Mouse (Mus musculus) stomach, postnatal 0 days (tissue): ENCODE results near the gene Als2. TPM values are rescaled to one million over a fixed set of nuclear protein-coding genes. Genes with fewer than 3 reads are reported as not detected.
A peak's percentile ranks its signal among the peaks of the same experiment; 100 is the strongest.

Experiments used
- ATAC-seq: fragments of 200-750 bp; cut with Nextera tagmentation; 2 replicates; pipeline ENCODE4 v1.8.0; 2017; ENCODE audit not compliant: low FRiP score, low TSS enrichment
- DNase-seq: peaks from one replicate; pipeline ENCODE4 v3.0.0-alpha.2; 2016; ENCODE audit warnings: low spot score
- H3K27ac ChIP-seq: fragments of 300-500 bp; sonication (generic); replicated peaks from 2 replicates; pipeline ENCODE4 v1.5.1; 2014; ENCODE audit warnings: mild to moderate bottlenecking, control low read depth
- H3K27me3 ChIP-seq: fragments of 300-500 bp; sonication (generic); 2 replicates; pipeline ENCODE4 v1.6.1; 2014; ENCODE audit warnings: low read length; ENCODE audit not compliant: control insufficient read depth, insufficient read depth
- H3K36me3 ChIP-seq: fragments of 300-500 bp; sonication (generic); 2 replicates; pipeline ENCODE4 v1.6.1; 2014; ENCODE audit warnings: low read length, mixed read lengths; ENCODE audit not compliant: control insufficient read depth, insufficient read depth
- H3K4me1 ChIP-seq: fragments of 300-500 bp; sonication (generic); replicated peaks from 2 replicates; pipeline ENCODE4 v1.6.1; 2014; ENCODE audit warnings: antibody characterized with exemption; ENCODE audit not compliant: control insufficient read depth, insufficient read depth
- H3K4me2 ChIP-seq: fragments of 300-500 bp; sonication (generic); replicated peaks from 2 replicates; pipeline ENCODE4 v1.6.1; 2014; ENCODE audit warnings: low read depth, mild to moderate bottlenecking, control low read depth, moderate library complexity
- H3K4me3 ChIP-seq: fragments of 300-500 bp; sonication (generic); 2 replicates; pipeline ENCODE4 v1.5.1; 2014; ENCODE audit warnings: low read depth, low read length, control low read depth
- H3K9ac ChIP-seq: fragments of 300-500 bp; sonication (generic); 2 replicates; pipeline ENCODE4 v1.6.1; 2014; ENCODE audit warnings: mild to moderate bottlenecking, low read length, control low read depth, mixed read lengths
- H3K9me3 ChIP-seq: fragments of 300-500 bp; sonication (generic); 2 replicates; pipeline ENCODE4 v1.6.1; 2016; ENCODE audit warnings: low read length; ENCODE audit not compliant: control insufficient read depth
- CTCF ChIP-seq: IDR thresholded peaks from 2 replicates; pipeline ENCODE4 v1.5.1; 2016; ENCODE audit warnings: antibody characterized with exemption, low read depth, mild to moderate bottlenecking, moderate library complexity
- EP300 ChIP-seq: optimal IDR thresholded peaks from 2 replicates; pipeline ENCODE3; 2016; ENCODE audit warnings: antibody characterized with exemption
- WGBS: fragments of 180-500 bp; shearing (Covaris S2); extraction: QIAGEN DNeasy Blood & Tissue Kit; methylation state at CpG from one replicate; pipeline ENCODE4 v1.1.7; 2014; 5-methylcytosine and 5-hydroxymethylcytosine counted together
- polyA plus RNA-seq: library from polyadenylated mRNA; unstranded; fragments of >200 nt; fragmentation: Nextera tagmentation; extraction: Ambion mirVana; gene quantifications from 2 replicates; pipeline ENCODE4 v1.2.1, GENCODE M21; 2015

Gene Als2
- polyA plus RNA-seq, 1 experiment from 2014 or later: 3.4 TPM

- H3K9me3 ChIP-seq: no peaks in the 10 kb centered on the region
- H3K4me3 ChIP-seq: peak within 1 kb of the TSS; percentile 68
- H3K27ac ChIP-seq: peak within 1 kb of the TSS; percentile 86
- no peaks in the 10 kb centered on the region for H3K36me3 ChIP-seq
- TF ChIP-seq CTCF: 0 out of 2 replicates have a peak, but pooled peaks have one; percentile 5
- TF ChIP-seq EP300: no peak
- ATAC-seq: peak; percentile 98
- peak; percentile 91 for DNase-seq
- H3K9ac ChIP-seq: peak within 1 kb of the TSS; percentile 86
- no peaks in the 10 kb centered on the region for H3K27me3 ChIP-seq
- peak within 1 kb of the TSS; percentile 82 for H3K4me2 ChIP-seq
- no peaks in the 10 kb centered on the region; the same call in 1 of the 2 replicates for H3K4me1 ChIP-seq
- 1% methylated on average over 68 of the region's 74 CpGs for WGBS
Observed at GRCm38 (mm10) chr1:59119720-59120457, 117.1 kb downstream of the Als2 start, which contains the start of gene Tmem237. Gene Tmem237 (minus strand): TSS chr1:59120408.

Other genes starting within 250 kb of the Als2 start
- gene C2cd6, start 142.3 kb downstream of the Als2 start, polyA plus RNA-seq: 0.12 TPM in 1 of 2 replicates, not detected in the other
- gene Tmem237, start 116.8 kb downstream of the Als2 start, polyA plus RNA-seq: 16.4 and 18.3 TPM in 2 replicates
- 0.12 and 0.13 TPM in 2 replicates for gene Mpp4, start 73.8 kb downstream of the Als2 start, polyA plus RNA-seq
- 0.31 and 0.49 TPM in 2 replicates for gene Cdk15, start 19.7 kb upstream of the Als2 start, polyA plus RNA-seq
- gene Fzd7, start 245.2 kb upstream of the Als2 start, polyA plus RNA-seq: 3.9 and 4.5 TPM in 2 replicates